Mouse (Mus musculus): ENCODE results near the gene Ttc26.
"Not testable (repeated sequence)": the region's sequence is repeated elsewhere in the genome, so short reads cannot be mapped to it uniquely, and the experiment has no call there.

Ttc26 gene

GRCm38 (mm10) chr6:38456425-38456824, 75.2 kb downstream of the Ttc26 start:
- DNase-seq (ENCODE audit: inconsistent ontology term) = not testable (repeated sequence)

GRCm38 (mm10) chr6:38458075-38458474, 76.8 kb downstream of the Ttc26 start:
- DNase-seq (ENCODE audit: inconsistent ontology term) = no peak

GRCm38 (mm10) chr6:38469591-38469990, 88.3 kb downstream of the Ttc26 start:
- no peak for DNase-seq (ENCODE audit: inconsistent ontology term)

Measured in Muller cell, postnatal 12 days (primary cell).